Mouse (Mus musculus): Measurements from ENCODE around the gene Msi2. TPM values are rescaled to one million over a fixed set of nuclear protein-coding genes. Genes with fewer than 3 reads are reported as not detected.

Msi2 gene
- polyA plus RNA-seq, 1 experiment, result 21.9 TPM

DNA sequence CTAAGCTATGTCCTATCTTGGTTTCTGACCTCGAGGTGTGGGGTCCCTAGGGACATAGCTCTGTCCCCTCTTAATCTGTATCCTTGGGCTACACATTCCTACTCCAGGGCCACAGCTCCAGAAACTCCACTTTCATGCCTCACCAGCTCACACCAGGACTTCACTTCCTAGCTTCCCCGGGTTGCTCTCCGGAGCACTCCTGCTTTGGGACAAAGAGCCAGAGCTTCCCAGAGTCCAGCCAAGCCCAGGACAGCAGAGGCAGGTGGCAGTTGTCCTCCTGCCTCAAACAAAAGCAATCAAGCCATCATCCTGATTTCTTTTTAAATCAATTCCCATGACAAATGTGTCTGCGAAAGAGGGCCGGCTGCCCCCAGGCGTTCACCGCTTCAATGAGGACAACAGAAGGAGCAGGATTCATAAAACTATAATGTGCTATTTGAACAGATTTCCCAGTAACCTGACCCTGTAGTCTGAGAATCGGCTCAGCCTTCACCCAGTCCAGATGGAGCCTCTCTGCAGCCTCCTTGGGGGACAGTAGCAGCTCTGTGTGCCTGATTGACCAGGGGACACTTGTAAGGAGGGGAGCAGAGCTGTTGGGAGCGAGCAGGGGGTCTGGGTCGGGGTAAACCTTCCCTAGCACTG is 409.1 kb downstream of the Msi2 start:
- WGBS, result 75% methylated on average over 10 of the region's 10 CpGs
- no peaks in the 10 kb centered on the region for H3K4me1 ChIP-seq (ENCODE audit: control insufficient read depth, insufficient read depth, low read length)
- no peak for TF ChIP-seq CTCF (IDR thresholded peaks at IDR 0.05; ENCODE audit: control insufficient read depth, insufficient read depth, low read length)
- H3K27ac ChIP-seq (ENCODE audit: control insufficient read depth, insufficient read depth, low read depth, low read length, poor library complexity), result no peak overlapping the region
- no peak overlapping the region for H3K4me3 ChIP-seq (replicated peaks; ENCODE audit: control insufficient read depth, low read depth, low read length)

DNA sequence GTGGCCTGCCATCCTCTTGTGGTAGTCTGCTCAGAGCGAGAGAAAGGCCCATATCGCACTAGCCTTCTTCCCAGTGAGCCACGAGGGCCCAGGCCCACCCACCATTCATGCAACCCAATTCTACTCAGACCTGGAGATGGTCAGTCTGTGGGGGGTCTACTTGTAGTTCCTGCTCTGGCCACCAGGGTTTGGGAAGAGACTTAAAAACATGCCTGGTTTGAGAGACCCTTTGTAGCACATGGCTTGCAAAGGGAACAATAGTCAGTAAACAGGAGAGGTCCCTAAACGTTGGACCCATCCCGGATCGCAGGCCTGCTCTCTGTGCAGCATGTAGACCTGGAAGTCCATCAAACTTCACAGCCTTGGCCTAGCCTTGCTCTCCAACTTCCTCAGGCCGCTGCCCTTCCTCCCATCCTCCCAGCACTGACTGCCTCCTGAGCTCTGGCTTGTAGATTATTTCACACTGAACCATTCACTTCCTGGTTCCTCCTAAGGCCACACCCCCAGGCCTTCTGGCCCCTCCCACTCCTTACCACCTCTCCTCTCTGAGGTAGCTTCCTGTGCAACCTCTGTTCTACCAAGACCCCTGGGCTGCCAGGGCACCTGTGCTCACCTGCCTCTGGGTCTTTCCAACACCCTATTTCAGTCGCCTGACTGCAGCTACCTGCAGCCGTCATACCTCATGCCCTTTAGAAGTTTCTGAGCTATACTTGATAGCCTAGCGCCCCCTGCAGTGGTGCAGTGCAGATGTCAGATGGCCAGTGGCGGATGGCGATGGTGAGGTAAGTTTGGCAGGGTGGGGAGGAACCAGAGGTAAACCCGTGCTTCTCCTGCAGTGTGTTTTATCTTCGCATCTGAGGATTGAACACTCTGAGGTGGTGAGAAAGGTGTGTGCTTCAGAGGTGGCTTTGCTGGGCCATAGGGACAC is 410.4 kb downstream of the Msi2 start:
- Histone ChIP-seq H3K4me1 (ENCODE audit: control insufficient read depth, insufficient read depth, low read length) (no peaks in the 10 kb centered on the region), H3K27ac (ENCODE audit: control insufficient read depth, insufficient read depth, low read depth, low read length, poor library complexity) (no peak overlapping the region), H3K4me3 (replicated peaks; ENCODE audit: control insufficient read depth, low read depth, low read length) (no peak overlapping the region)
- WGBS, result 77% methylated on average over 14 of the region's 14 CpGs
- TF ChIP-seq CTCF (IDR thresholded peaks at IDR 0.05; ENCODE audit: control insufficient read depth, insufficient read depth, low read length) (no peak), POLR2A (IDR thresholded peaks at IDR 0.05; ENCODE audit: borderline replicate concordance, control insufficient read depth, low read depth, low read length) (no peak)

DNA sequence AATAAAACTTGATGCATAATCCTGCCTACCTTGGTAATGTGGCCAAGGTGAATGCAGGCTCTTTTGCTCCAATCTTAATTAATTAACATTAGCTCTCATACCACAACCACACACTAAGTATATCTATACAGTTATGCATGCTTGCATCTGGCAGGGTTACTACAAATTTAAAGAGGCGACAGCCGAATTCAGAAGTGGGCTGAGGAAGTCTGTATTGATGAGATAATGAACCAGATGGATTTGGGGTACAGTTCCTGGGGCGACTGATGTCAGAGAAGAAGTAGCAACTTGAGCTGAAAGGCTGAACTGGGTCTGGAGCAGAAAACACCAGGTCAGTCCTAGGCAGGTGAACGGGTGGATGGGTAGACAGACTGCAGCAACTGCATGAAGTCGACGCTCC is 412.6 kb downstream of the Msi2 start:
- no peak for TF ChIP-seq POLR2A (IDR thresholded peaks at IDR 0.05; ENCODE audit: borderline replicate concordance, control insufficient read depth, low read depth, low read length)
- H3K4me3 ChIP-seq (replicated peaks; ENCODE audit: control insufficient read depth, low read depth, low read length), result no peak overlapping the region
- 43% methylated on average over 6 of the region's 6 CpGs for WGBS
- no peak overlapping the region for H3K27ac ChIP-seq (ENCODE audit: control insufficient read depth, insufficient read depth, low read depth, low read length, poor library complexity)
- H3K4me1 ChIP-seq (ENCODE audit: control insufficient read depth, insufficient read depth, low read length), result no peaks in the 10 kb centered on the region

DNA sequence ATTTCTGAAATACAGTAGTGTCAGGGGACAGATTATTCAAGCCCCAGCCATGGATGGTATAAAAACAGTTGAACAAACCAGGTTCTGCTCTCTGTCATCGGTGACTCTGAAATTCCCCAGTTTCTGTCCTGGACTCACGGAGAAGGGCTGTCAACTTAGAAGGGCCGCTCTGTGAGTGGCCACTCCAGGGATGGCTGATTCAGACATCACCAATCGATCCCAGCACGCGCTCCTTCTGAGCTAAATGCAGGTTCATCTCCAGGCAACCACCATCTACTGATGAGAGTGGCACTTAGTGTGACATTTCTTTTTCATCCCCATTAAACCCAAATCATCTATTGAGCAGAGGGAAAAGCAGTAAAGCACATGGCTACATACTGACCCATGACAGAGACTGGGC is 416.7 kb downstream of the Msi2 start:
- WGBS, result 74% methylated on average over 6 of the region's 6 CpGs
- no peak overlapping the region for H3K4me3 ChIP-seq (replicated peaks; ENCODE audit: control insufficient read depth, low read depth, low read length)
- TF ChIP-seq CTCF (IDR thresholded peaks at IDR 0.05; ENCODE audit: control insufficient read depth, insufficient read depth, low read length) (no peak), POLR2A (IDR thresholded peaks at IDR 0.05; ENCODE audit: borderline replicate concordance, control insufficient read depth, low read depth, low read length) (no peak)

DNA sequence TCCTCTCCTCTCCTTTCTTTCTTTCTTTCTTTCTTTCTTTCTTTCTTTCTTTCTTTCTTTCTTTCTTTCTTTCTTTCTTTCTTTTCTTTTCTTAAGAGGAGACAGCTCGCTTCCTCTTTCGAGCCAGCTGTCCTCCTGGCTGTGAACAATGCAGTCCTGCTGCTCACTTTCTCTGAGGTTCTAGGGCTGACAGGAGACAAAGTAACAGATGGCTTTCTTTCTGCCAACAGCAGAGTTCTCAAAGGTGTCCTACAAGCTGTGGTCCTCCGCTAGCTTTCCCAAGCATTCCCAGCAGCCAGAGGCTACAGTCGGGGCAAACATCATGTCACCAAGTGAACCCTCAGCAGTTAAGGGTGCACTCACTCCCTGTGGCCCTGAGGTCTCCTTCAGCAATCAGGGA is 419.0 kb downstream of the Msi2 start:
- Histone ChIP-seq H3K4me3 (replicated peaks; ENCODE audit: control insufficient read depth, low read depth, low read length) (no peak overlapping the region), H3K27ac (ENCODE audit: control insufficient read depth, insufficient read depth, low read depth, low read length, poor library complexity) (no peak overlapping the region), H3K4me1 (ENCODE audit: control insufficient read depth, insufficient read depth, low read length) (no peaks in the 10 kb centered on the region)
- WGBS, result 66% methylated on average over 4 of the region's 4 CpGs
- TF ChIP-seq CTCF (IDR thresholded peaks at IDR 0.05; ENCODE audit: control insufficient read depth, insufficient read depth, low read length) (no peak), POLR2A (IDR thresholded peaks at IDR 0.05; ENCODE audit: borderline replicate concordance, control insufficient read depth, low read depth, low read length) (no peak)

More for the DNA sequence above, 416.7 kb downstream of the Msi2 start:
- H3K4me1 ChIP-seq (ENCODE audit: control insufficient read depth, insufficient read depth, low read length), result no peaks in the 10 kb centered on the region
- no peak overlapping the region for H3K27ac ChIP-seq (ENCODE audit: control insufficient read depth, insufficient read depth, low read depth, low read length, poor library complexity)

DNA sequence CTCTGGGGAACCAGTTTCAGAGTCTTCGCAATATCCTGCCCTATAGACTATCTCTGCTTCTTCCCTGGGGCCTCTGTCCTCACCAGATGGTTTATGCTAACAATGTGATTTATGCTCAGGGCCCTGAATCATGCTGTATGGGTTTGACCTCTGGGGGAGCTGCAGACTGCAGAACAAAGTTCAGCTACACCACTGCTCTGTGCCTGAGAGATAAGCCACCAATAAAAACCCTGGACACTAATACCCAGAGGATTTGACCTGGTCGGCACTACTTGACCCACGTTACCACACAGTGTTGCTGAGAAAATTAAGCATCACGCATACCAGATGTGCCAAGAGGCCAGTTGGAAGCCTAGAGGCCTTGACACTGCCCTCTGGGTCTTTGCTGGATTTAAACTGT is 420.8 kb downstream of the Msi2 start:
- H3K27ac ChIP-seq (ENCODE audit: control insufficient read depth, insufficient read depth, low read depth, low read length, poor library complexity), result no peak overlapping the region

DNA sequence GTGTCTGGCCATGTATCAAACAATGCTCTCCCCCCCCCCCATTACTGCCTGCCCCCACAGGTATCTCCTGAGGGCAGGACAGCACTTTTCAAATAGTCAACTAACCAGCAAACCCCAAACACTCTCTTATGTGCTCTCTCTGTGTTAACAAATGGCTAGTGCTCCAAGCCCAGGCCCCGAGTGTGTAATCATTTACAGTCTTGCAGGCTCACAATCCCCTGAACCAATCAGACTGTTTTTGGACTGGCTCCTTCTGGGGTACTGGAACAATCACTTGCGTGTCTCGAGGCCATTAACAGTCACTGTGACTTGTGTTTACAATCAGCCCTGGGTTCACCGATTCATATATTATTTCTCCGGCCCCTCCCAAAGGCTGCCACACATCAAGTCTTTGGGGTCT is 423.0 kb downstream of the Msi2 start:
- 84% methylated on average over 5 of the region's 5 CpGs for WGBS

More for the DNA sequence above, 420.8 kb downstream of the Msi2 start:
- WGBS, result 84% methylated on average over 4 of the region's 4 CpGs
- Histone ChIP-seq H3K4me3 (replicated peaks; ENCODE audit: control insufficient read depth, low read depth, low read length) (no peak overlapping the region), H3K4me1 (ENCODE audit: control insufficient read depth, insufficient read depth, low read length) (no peaks in the 10 kb centered on the region)
- TF ChIP-seq CTCF (IDR thresholded peaks at IDR 0.05; ENCODE audit: control insufficient read depth, insufficient read depth, low read length), result no peak
- TF ChIP-seq POLR2A (IDR thresholded peaks at IDR 0.05; ENCODE audit: borderline replicate concordance, control insufficient read depth, low read depth, low read length), result no peak

DNA sequence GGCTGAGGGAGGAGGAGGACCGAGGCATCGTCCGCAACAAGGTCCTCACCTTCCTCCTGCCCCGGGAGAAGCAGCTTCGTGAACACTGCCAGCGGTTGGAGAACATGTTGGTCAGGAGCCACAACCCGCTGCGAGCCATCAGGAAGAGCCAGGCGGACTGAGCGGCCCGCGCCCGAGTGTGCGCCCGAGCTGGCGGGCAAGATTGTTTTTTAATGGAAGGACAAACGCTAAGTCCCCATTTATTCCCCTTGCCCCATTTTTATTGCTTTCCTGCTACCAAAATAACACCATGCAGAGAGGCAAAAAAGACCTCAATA is 424.0 kb downstream of the Msi2 start:
- H3K4me3 ChIP-seq (replicated peaks; ENCODE audit: control insufficient read depth, low read depth, low read length), result no peak overlapping the region
- H3K4me1 ChIP-seq (ENCODE audit: control insufficient read depth, insufficient read depth, low read length), result no peaks in the 10 kb centered on the region
- WGBS, result 21% methylated on average over 17 of the region's 17 CpGs
- TF ChIP-seq CTCF (IDR thresholded peaks at IDR 0.05; ENCODE audit: control insufficient read depth, insufficient read depth, low read length), result no peak
- no peak for TF ChIP-seq POLR2A (IDR thresholded peaks at IDR 0.05; ENCODE audit: borderline replicate concordance, control insufficient read depth, low read depth, low read length)
- no peak overlapping the region for H3K27ac ChIP-seq (ENCODE audit: control insufficient read depth, insufficient read depth, low read depth, low read length, poor library complexity)

More for the DNA sequence above, 423.0 kb downstream of the Msi2 start:
- no peaks in the 10 kb centered on the region for H3K4me1 ChIP-seq (ENCODE audit: control insufficient read depth, insufficient read depth, low read length)
- TF ChIP-seq CTCF (IDR thresholded peaks at IDR 0.05; ENCODE audit: control insufficient read depth, insufficient read depth, low read length), result no peak
- TF ChIP-seq POLR2A (IDR thresholded peaks at IDR 0.05; ENCODE audit: borderline replicate concordance, control insufficient read depth, low read depth, low read length), result no peak
- H3K27ac ChIP-seq (ENCODE audit: control insufficient read depth, insufficient read depth, low read depth, low read length, poor library complexity), result no peak overlapping the region
- H3K4me3 ChIP-seq (replicated peaks; ENCODE audit: control insufficient read depth, low read depth, low read length), result no peak overlapping the region
